Mouse (Mus musculus): ENCODE results near the gene Cox11.

GRCm38 (mm10) chr11:90625174-90625573, 12.8 kb upstream of the Cox11 start:
- TF ChIP-seq CTCF (IDR thresholded peaks at IDR 0.05; ENCODE audit: insufficient read depth, low read depth, low read length) (no peak), POLR2A (IDR thresholded peaks at IDR 0.05; ENCODE audit: insufficient read depth, low read depth, low read length) (no peak)
